Comparison of ENCODE assay signal across 8 mouse cellular contexts in the genomic region with DNA sequence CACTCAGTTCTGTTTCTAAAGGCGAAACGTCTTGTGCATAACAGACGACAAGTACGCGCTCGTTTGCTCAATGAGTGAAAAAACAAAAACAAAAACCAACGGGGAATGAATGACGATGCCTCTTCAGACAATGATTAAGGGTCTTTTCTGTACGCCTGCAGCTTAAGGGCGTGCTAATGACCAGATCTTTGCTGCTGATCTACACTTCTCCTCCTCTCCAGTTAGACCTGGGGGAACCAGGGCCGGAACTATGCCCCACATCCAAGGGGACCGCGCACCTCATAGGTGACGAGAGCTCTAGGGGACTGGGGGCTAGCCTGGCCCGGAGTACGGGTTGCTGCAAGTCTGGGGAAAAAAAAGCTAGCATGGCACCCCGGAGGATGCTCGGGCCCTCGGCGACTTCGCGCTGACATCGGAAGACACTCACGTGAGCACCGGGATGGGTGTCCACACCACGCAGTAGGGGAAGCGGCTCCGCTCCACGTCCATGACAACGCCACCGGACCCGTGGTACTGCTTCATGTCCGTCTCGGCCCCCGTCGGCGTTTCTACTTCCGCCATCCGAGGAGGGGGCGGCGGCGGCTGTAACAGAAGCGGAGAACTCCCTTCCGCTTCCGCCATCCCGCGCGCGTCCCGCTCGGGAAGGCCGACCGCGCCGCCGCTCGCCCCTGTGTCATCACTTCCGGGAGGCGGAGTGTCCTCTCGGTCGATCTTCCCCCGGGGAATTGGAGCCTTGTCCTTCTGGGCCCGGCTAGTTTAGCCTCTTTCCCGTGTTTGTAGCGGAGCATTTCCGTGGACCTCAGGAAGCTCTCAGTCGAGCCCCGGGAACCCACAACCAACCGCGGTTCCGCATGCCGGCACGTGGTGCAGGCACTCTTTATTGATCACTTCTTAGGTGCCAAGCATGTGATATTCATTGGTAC. TPM values are rescaled to one million over a fixed set of nuclear protein-coding genes. Genes with fewer than 3 reads are reported as not detected.
DNase-seq lines count a peak whose midpoint lies in the region; ATAC-seq lines count a peak whose summit lies in the region.

A gene (minus strand): TSS at position 689 of the 923 bp plus-strand sequence.

- peak within 1 kb of the TSS; percentile 88 for H3K4me3 ChIP-seq in hindbrain, embryonic 11.5 days (ENCODE audit: low read depth, low read length)

- H3K4me2 ChIP-seq in hindbrain, embryonic 11.5 days (replicated peaks; ENCODE audit: low read depth, low read length), result peak within 1 kb of the TSS; percentile 74

- peak within 1 kb of the TSS; percentile 92 for H3K9ac ChIP-seq in hindbrain, embryonic 11.5 days (ENCODE audit: low read depth, low read length)

- DNase-seq in MN1 (ENCODE audit: low spot score), result peak; percentile 99
- peak; percentile 96 for DNase-seq in cerebellum, adult 9-10 months
- DNase-seq in frontal cortex, adult 2 months (ENCODE audit: extremely low spot score in 1 of 2, low spot score in 1 of 2), result peak; percentile 91 to 98
- DNase-seq in hindbrain, embryonic 11.5 days (ENCODE audit: low spot score), result peak; percentile 98
- DNase-seq in layer of hippocampus, postnatal 10 days (ENCODE audit: low spot score in 2 of 2), result peak; percentile 98
- peak; percentile 97 for DNase-seq in lung, postnatal 10 days
- DNase-seq in ovary, postnatal 36 days (ENCODE audit: low spot score), result peak; percentile 95
- peak; percentile 95 for DNase-seq in thymus, postnatal 25 days

- peak within 1 kb of the TSS; percentile 89 for H3K27ac ChIP-seq in hindbrain, embryonic 11.5 days (ENCODE audit: low read depth, low read length)

- WGBS in hindbrain, embryonic 11.5 days, result under 1% methylated on average over 71 of the region's 73 CpGs

- no peaks in the 10 kb centered on the region for H3K9me3 ChIP-seq in hindbrain, embryonic 11.5 days (ENCODE audit: control insufficient read depth, low read length)

- peak; percentile 91 for ATAC-seq in hindbrain, embryonic 11.5 days (ENCODE audit: low FRiP score)

- H3K27me3 ChIP-seq in hindbrain, embryonic 11.5 days (ENCODE audit: control insufficient read depth, insufficient read depth, low read length), result no peaks in the 10 kb centered on the region

- H3K36me3 ChIP-seq in hindbrain, embryonic 11.5 days (ENCODE audit: control insufficient read depth, insufficient read depth, low read length), result no peaks in the 10 kb centered on the region

- no peaks in the 10 kb centered on the region for H3K4me1 ChIP-seq in hindbrain, embryonic 11.5 days (replicated peaks; ENCODE audit: control insufficient read depth, insufficient read depth, low read length)

RNA-seq across cellular contexts. Expression of the gene that starts here (rescaled TPM):
- polyA plus RNA-seq in frontal cortex, adult 2 months (2012; rRNA removed), result 152 and 156 TPM in 2 replicates
- 80.7 and 82.8 TPM in 2 replicates for polyA plus RNA-seq in hindbrain, embryonic 11.5 days (2014; fragmentation: Nextera tagmentation; extraction: Ambion mirVana)
- 10 to 100 TPM; 74.9 to 80.1 TPM for total RNA-seq in layer of hippocampus, postnatal 10 days (2021)

Comparison
In these comparisons a context has a peak if more than half of its experiments do, and no peak if none do; other contexts are left out.
1. Peak in every context shown above with its lines: DNase-seq, ATAC-seq, H3K4me3 ChIP-seq and H3K27ac ChIP-seq.